Mouse (Mus musculus): ENCODE data around the gene Akap17b.
A peak's percentile ranks its signal among the peaks of the same experiment; 100 is the strongest.

Akap17b gene

GRCm38 (mm10) chrX:36586629-36587303 lies 58.4 kb downstream of the Akap17b start:
- DNase-seq = no peak

- no peak for DNase-seq
These were observed 83.1 kb downstream of the Akap17b start for GRCm38 (mm10) chrX:36562079-36562478.

- peak; percentile 60 to 71 for DNase-seq
These were observed 83.5 kb downstream of the Akap17b start for GRCm38 (mm10) chrX:36561650-36562049.

- DNase-seq = no peak
These were observed 85.0 kb downstream of the Akap17b start for GRCm38 (mm10) chrX:36560170-36560569.
